In the genomic region with DNA sequence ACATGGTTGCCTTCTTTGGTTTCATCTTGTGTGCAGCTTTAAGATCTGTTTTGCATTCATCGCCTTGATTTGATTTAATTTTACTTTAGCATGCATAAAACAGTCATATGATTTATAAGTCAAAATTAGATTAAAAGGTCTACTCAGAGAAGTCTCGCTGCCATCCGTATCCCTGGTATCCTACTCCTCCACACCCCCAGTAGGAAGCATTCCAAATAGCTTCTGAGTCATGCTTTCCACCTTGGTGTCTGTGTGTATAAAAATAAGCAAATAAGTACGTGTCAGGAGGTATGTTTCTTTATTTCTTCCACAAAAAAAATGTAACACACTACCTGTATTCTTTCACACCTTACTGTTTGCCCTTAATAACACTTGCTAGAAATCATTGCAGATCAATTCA, we compare ENCODE assay signal across 27 mouse cellular contexts.
"Had no signal": no experiment of that assay in that cellular context is flagged by ENCODE, and none has a peak within 500 bp of the region (broad histone marks: within the 10 kb centered on the region; RNA-seq: fewer than 3 reads in every experiment).

No protein-coding gene starts in this region.

- H3K9me3 ChIP-seq: heart, embryonic 10.5 days; heart, embryonic 12.5 days; hindbrain, embryonic 12.5 days; intestine, embryonic 15.5 days; limb, embryonic 10.5 days; limb, embryonic 12.5 days; liver, embryonic 13.5 days; liver, embryonic 15.5 days had no signal

- ATAC-seq: hindbrain, embryonic 16.5 days; inflammation-experienced regulatory T-cells, adult 6 months; intestine, embryonic 15.5 days; intestine, postnatal 0 days had no signal

- H3K4me1 ChIP-seq: heart, embryonic 10.5 days; heart, embryonic 12.5 days; hindbrain, embryonic 10.5 days; hindbrain, embryonic 12.5 days; intestine, embryonic 15.5 days; limb, embryonic 10.5 days; limb, embryonic 12.5 days; liver, embryonic 13.5 days; liver, embryonic 15.5 days had no signal

- H3K27me3 ChIP-seq: heart, embryonic 12.5 days; hindbrain, embryonic 12.5 days; intestine, embryonic 15.5 days; limb, embryonic 12.5 days; liver, embryonic 13.5 days; liver, embryonic 15.5 days had no signal

- H3K4me3 ChIP-seq: gastrocnemius, adult 2 months; heart, embryonic 10.5 days; heart, embryonic 12.5 days; hindbrain, embryonic 10.5 days; hindbrain, embryonic 12.5 days; intestine, embryonic 15.5 days; layer of hippocampus, adult 2 months; left cerebral cortex, adult 2 months; limb, embryonic 10.5 days; limb, embryonic 12.5 days; liver, embryonic 13.5 days; liver, embryonic 15.5 days had no signal

- H3K36me3 ChIP-seq: heart, embryonic 10.5 days; heart, embryonic 12.5 days; hindbrain, embryonic 10.5 days; hindbrain, embryonic 12.5 days; intestine, embryonic 15.5 days; limb, embryonic 10.5 days; limb, embryonic 12.5 days; liver, embryonic 13.5 days; liver, embryonic 15.5 days had no signal

- H3K27ac ChIP-seq: gastrocnemius, adult 2 months; heart, embryonic 10.5 days; hindbrain, embryonic 10.5 days; hindbrain, embryonic 12.5 days; hindbrain, embryonic 14.5 days; intestine, embryonic 15.5 days; layer of hippocampus, adult 2 months; left cerebral cortex, adult 2 months; limb, embryonic 10.5 days; limb, embryonic 12.5 days; liver, embryonic 13.5 days; liver, embryonic 15.5 days had no signal

- DNase-seq: gastrocnemius, adult 2 months; gastrocnemius, postnatal 10 days; gastrocnemius, postnatal 25 days; heart, adult 18-20 months; heart, postnatal 10 days; heart, postnatal 4 days; kidney, adult 18-20 months; kidney, adult 8-10 months; kidney, postnatal 10 days; kidney, postnatal 25 days; kidney, postnatal 4 days; liver; liver, embryonic 13.5 days had no signal
